Mouse (Mus musculus): ENCODE results near the gene Tirap.
"Not testable (repeated sequence)": the region's sequence is repeated elsewhere in the genome, so short reads cannot be mapped to it uniquely, and the experiment has no call there.

Tirap gene

DNA sequence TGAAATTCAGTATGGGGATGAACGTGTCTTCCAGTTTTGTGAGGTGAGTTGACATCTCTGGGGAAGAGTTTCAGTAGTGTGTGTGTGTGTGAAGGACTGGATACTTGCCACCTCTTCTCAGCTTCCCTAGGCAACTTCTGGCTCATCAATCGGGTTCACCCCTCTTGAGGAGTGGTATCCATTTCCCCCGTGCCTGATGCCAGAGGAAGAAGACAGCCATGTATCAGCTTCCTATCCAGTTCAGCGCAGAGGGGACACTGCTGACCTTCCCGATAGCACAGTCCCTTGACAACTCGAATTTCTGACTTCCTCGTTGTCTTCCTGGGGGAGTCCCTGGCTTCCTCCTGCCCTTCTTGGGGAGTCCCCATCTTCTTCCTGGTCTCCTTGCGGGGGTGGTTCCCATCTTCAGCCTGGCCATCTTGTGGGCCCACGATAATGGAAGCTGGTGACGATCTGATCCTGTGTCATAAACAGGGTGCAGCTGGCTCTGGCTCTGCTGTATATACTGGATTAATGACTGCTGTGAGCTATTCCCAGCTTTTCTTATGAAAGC, 12.7 kb downstream of the Tirap start:
- no peak for DNase-seq

DNA sequence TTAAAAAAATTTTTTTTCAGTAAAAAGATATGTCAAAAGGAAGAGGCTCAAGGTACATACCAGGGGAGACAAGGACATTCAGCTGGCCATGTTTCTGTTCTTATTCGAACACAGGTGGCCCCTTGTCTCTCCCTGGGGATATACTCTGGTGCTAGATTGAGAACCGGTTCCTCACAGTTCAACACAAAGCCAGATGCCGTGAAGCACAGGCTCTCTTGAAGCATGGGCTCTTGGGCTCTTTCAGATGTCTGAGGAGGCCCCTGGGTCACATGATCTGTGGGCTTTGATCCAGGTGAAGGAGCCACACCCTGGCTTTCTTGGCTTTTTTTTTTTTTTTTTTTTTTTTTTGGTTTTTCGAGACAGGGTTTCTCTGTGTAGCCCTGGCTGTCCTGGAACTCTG, 13.7 kb downstream of the Tirap start:
- no peak for DNase-seq

- DNase-seq, result no peak
Observed at GRCm38 (mm10) chr9:35183359-35183758, 16.7 kb downstream of the Tirap start.

DNA sequence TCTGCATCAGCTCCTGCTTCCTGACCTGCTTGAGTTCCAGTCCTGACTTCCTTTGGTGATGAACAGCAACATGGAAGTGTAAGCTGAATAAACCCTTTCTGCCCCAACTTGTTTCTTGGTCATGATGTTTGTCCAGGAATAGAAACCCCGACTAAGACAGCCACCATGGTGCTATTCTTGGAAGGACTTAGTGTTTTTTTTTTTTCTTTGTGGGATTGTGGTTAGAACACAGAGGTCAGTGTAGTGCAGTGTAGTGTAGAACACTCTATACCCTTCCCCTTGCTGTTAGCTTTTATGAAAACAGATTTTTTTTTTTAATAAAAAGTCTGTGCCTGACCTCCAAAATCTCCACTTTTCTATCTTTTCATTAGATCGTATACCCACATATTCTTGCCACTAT, 17.3 kb downstream of the Tirap start:
- no peak for DNase-seq

DNA sequence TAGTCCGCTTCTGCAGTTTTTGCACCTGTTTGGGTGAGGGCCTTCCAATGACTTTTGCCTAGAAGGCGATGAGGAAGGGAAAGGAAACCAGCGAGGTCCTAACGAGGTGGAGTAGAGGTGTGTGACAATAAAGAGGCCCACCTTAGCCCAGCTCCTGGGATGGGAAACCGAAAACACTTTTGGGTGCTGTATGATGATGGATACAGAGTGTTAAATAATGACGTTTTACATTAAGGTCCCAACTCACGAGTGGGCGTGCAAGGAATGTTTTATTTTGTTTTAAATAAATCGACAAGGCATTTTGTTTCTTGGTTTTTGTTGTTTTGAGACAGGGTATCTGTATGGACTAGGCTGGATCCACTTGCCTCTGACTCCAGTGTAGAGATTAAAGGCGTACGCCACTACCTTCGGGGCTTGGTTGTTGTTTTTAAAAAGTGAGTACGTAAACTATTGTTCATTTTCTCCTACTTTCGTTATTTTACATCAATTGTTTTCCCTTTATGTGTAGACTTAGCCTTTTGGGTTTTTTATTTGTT, 23.9 kb downstream of the Tirap start:
- DNase-seq, result no peak

GRCm38 (mm10) chr9:35175251-35176123, 24.6 kb downstream of the Tirap start, which contains the start of gene Dcps:
Gene Dcps (minus strand): TSS chr9:35176061.
- DNase-seq, result peak; percentile 96

GRCm38 (mm10) chr9:35173331-35173730, 26.8 kb downstream of the Tirap start:
- DNase-seq, result no peak

DNA sequence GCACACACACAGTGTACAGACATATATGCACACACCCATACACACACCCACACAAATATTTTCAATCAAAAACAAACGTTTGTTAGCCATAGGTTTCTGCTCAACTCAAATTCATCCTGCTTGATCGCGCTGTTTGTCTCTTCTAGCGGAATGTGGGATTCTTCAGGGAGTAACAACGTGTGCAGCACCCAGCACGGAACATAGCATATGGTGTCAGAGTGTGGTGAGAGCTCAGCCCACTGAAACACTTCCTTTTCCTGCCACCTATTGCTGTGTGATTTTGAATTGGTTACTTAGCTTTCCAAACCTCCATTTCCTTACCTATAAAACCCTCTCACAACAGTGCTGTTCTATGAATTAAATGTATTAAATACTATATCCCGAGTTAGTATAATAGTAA, 30.0 kb downstream of the Tirap start:
- no peak for DNase-seq

DNA sequence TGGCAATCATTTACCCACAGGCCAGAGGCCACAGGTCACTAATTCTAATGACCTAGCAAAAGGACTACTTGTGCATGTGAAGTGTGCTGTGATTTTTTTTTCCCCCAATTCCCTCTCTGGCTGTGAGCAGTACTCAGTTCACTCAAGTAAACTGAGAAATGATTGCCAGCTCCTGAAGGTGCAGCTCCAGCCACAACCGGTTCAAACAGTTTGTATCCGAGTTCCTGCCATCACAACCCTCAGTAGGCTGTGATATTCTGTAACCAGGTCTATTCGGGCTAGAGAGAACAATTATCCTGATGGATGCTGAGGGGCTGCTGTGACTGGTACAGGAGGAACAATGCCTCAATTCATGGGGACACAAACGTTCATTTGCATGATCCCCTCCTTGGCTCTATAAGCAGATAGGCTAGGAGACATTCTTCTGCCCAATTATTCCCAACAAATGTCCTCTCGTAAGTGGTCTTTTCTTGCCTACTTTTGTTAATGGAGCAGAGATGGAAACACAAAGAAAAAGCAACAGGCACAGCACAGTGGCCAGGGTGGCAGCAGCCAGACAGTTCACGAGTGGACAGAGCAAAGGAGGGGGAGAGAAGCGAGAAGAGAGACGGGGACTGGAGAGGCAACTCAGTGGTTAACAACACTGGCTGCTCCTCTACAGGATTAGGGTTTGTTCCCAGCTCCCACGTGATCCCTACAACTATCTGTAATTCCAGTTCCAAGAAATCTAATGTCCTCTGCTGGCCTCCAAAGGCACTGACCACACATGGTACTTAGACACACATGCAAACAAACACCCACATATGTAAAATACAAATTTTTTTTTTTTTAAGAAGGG, 33.1 kb downstream of the Tirap start:
- DNase-seq, result peak; percentile 45

DNA sequence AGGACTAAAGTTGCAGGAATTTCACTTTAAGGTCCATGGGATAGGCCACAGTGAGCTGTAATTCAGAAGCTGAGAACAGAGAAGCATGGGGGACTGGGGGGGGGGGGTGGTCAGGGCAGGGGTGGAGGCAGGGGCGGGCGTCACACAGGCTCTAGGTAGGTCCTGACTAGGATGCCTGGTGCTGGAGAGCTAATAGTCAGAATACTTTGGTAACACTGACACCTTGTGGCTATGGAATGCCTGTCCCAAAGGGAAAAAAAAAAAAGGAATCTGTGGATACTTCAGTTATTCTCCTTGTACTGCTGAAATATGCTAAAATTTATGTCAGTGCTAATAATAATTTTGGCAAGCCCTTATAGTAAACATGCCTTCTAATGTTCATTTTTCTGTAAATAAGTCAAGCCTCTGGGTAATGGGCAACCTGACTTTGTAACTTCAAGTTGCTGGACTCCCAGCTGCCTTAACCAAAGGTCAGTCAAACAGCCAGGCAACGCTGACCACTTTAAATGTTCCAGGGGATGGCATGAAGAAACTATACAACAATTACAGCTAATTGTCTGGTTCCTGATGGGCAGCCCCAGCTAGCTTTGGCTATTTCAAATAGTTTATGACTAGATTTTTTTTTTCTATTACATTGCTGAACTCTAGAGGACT, 33.8 kb downstream of the Tirap start:
- DNase-seq, result peak; percentile 36

- DNase-seq, result no peak
Observed at GRCm38 (mm10) chr9:35164142-35164874, 35.8 kb downstream of the Tirap start.

GRCm38 (mm10) chr9:35163011-35163690, 36.9 kb downstream of the Tirap start:
- DNase-seq, result no peak

DNA sequence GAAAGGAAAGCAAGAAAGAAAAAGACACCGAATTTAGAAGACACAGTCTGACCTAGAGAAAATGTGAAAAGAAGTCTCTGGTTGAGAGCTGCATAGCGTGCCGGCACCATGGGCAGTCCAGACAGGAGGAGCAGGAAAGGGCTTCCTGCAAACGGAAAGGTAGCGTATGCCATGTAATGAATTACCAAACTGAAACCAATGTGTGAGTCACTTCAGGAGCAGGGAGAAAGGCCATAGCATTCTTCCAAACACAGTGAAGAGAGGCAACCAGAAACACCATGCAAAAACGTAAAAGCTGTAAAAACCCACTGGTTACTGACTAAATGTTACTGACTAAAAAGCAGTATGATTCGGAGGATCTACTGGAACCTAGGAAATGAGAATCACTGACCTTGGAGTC, 38.4 kb downstream of the Tirap start:
- DNase-seq, result no peak

- no peak for DNase-seq
Observed at GRCm38 (mm10) chr9:35160662-35161061, 39.4 kb downstream of the Tirap start.

- no peak for DNase-seq
Observed at GRCm38 (mm10) chr9:35158477-35158876, 41.6 kb downstream of the Tirap start.

DNA sequence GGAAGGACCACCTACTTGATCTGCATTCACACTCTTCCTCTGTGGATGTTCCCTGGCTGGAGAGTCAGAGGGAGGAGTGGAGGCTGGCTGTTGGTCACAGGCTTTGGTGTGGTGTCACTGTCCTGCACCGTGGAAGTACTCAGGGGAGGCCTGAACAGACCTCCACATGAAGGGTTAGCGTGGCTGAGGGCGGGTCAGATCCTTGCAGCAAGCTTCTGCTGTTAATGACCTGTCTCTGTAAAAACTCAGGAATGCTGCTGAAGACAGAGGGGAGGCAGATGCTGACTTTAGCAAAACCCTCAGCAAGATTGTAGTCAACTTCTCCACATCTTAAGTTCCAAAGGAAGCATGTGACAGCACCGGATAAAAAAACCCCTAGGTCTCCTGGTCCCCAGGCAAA, 43.2 kb downstream of the Tirap start:
- DNase-seq, result no peak

DNA sequence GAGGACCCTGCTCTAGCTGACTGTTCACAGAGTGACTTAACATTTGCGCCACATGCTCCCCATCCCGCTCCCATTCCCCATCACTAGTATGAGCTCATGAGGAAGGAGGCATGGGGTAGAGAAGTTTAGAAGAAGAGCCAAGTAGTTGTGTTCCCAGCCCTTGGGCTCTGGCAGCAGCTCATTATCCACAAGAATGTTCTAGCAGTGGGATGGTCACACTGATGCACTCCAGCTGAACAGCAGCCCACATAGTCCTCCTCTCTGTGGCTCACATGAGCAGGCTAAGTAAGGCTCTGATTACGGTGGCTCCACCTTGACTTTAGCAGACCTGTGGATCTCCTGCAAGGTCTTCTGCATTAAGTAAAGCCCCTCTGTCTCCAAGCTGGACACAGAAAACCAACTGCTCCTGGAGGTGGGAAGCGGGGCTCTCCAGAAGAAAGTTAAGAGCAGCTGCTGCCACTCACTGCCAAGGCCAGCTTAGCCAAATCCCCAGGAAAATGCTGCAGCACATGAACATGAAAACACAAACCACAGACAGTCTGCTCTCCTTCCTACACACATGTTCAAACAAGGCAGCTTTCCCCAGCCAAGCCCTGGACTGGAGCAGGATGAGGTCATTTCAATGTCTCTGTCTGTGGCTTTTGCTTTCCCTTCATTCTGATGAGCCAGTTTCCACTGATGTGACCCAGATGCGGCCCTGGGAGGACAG, 43.9 kb downstream of the Tirap start:
- peak; percentile 55 for DNase-seq

- no peak for DNase-seq
Observed at GRCm38 (mm10) chr9:35152923-35153322, 47.2 kb downstream of the Tirap start.

DNA sequence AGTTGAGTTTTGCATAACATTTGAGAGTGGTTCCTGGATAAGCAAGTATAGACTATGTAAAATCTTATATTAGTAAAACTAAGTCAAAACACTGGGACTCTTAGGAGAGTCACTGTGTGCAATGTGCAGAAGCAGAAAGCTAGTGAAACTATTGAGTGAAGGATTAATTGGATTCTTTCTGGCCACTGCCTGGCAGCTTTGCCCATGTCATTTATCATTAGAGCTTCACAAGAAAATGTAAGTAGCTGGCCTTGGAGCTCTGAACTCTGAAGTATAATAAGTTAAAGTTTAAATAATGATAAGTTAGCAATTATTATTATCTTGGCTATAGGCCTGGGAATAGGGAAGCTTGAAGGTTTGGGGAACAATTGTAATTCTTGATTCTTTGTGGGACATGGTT, 51.3 kb downstream of the Tirap start:
- not testable (repeated sequence) for DNase-seq

- not testable (repeated sequence) for DNase-seq
Observed at GRCm38 (mm10) chr9:35147261-35147660, 52.8 kb downstream of the Tirap start.

- no peak for DNase-seq
Observed at GRCm38 (mm10) chr9:35145829-35146228, 54.3 kb downstream of the Tirap start.
